Mouse (Mus musculus) neural tube, embryonic 12.5 days (tissue): ENCODE data around the gene Fgb. TPM values are rescaled to one million over a fixed set of nuclear protein-coding genes. Genes with fewer than 3 reads are reported as not detected.

Experiments used
- ATAC-seq: fragments of 200-750 bp; cut with Nextera tagmentation; 2 replicates; pipeline ENCODE4 v1.8.0; 2017; ENCODE audit warnings: low read depth, mild to moderate bottlenecking, moderate TSS enrichment, moderate library complexity; ENCODE audit not compliant: low FRiP score
- H3K27ac ChIP-seq: fragments of 300-500 bp; sonication (generic); 2 replicates; pipeline ENCODE4 v1.5.1; 2016
- H3K27me3 ChIP-seq: fragments of 300-500 bp; sonication (generic); replicated peaks from 2 replicates; pipeline ENCODE4 v1.6.1; 2016; ENCODE audit warnings: mild to moderate bottlenecking
- H3K36me3 ChIP-seq: fragments of 300-500 bp; sonication (generic); 2 replicates; pipeline ENCODE4 v1.6.1; 2016; ENCODE audit warnings: mild to moderate bottlenecking
- H3K4me1 ChIP-seq: fragments of 300-500 bp; sonication (generic); 2 replicates; pipeline ENCODE4 v1.6.1; 2016
- H3K4me2 ChIP-seq: fragments of 300-500 bp; sonication (generic); replicated peaks from 2 replicates; pipeline ENCODE4 v1.6.1; 2016; ENCODE audit warnings: mild to moderate bottlenecking
- H3K4me3 ChIP-seq: fragments of 300-500 bp; sonication (generic); 2 replicates; pipeline ENCODE4 v1.5.1; 2016
- H3K9ac ChIP-seq: fragments of 300-500 bp; sonication (generic); 2 replicates; pipeline ENCODE4 v1.6.1; 2016; ENCODE audit warnings: mild to moderate bottlenecking
- H3K9me3 ChIP-seq: fragments of 300-500 bp; sonication (generic); 2 replicates; pipeline ENCODE4 v1.6.1; 2016; ENCODE audit warnings: mild to moderate bottlenecking
- WGBS: fragments of 180-500 bp; shearing (Covaris S2); methylation state at CpG from one replicate; pipeline ENCODE4 v1.1.7; 2016; 5-methylcytosine and 5-hydroxymethylcytosine counted together
- polyA plus RNA-seq: library from polyadenylated mRNA; unstranded; fragments of >200 nt; fragmentation: Nextera tagmentation; extraction: Ambion mirVana; gene quantifications from 2 replicates; pipeline ENCODE4 v1.2.1, GENCODE M21; 2016

The Fgb gene
- polyA plus RNA-seq, 1 experiment from 2014 or later = not detected

GRCm38 (mm10) chr3:83002191-83002590 lies 47.5 kb downstream of the Fgb start:
- WGBS = 4% methylated on average over 2 of the region's 2 CpGs
- H3K27ac ChIP-seq = no peak overlapping the region
- no peak overlapping the region for H3K9ac ChIP-seq
- no peak overlapping the region for H3K4me2 ChIP-seq
- H3K4me1 ChIP-seq = no peaks in the 10 kb centered on the region
- H3K27me3 ChIP-seq = no peaks in the 10 kb centered on the region
- no peaks in the 10 kb centered on the region for H3K36me3 ChIP-seq
- H3K9me3 ChIP-seq = no peaks in the 10 kb centered on the region
- no peak; the same call in 1 of the 2 replicates for ATAC-seq
- no peak overlapping the region for H3K4me3 ChIP-seq

DNA sequence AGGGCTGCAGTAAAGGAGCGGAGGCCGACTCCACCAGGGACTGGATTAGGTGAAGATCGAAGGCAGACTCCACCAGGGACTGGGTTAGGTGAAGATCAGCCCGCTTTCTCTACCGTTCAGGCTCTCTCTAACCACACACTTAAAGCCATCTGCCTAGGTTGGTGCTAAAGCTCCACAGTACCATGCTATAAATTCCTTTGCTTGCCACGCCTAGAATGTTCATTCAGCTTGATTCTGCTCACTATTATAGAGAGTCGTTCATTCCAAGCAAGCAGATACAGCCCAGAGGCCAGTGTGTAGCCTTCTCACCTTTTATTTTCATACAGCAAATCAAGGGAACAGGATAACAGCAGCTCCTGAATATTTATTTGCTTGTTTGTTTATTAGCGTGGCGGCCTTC lies 49.7 kb downstream of the Fgb start:
- peaks cover 6% of the 10 kb centered on the region; the same call in 1 of the 2 replicates for H3K4me1 ChIP-seq
- H3K4me3 ChIP-seq = no peak overlapping the region
- no peak for ATAC-seq
- no peaks in the 10 kb centered on the region for H3K36me3 ChIP-seq
- no peak overlapping the region for H3K9ac ChIP-seq
- 66% methylated on average over 9 of the region's 9 CpGs for WGBS
- H3K27me3 ChIP-seq = no peaks in the 10 kb centered on the region; the same call in 1 of the 2 replicates
- H3K4me2 ChIP-seq = no peak overlapping the region
- no peak overlapping the region for H3K27ac ChIP-seq
- H3K9me3 ChIP-seq = no peaks in the 10 kb centered on the region

GRCm38 (mm10) chr3:82998772-82999463 lies 50.7 kb downstream of the Fgb start:
- peaks cover 8% of the 10 kb centered on the region; the same call in 1 of the 2 replicates for H3K4me1 ChIP-seq
- peak; percentile 86 for ATAC-seq
- no peaks in the 10 kb centered on the region for H3K36me3 ChIP-seq
- H3K27ac ChIP-seq = no peak overlapping the region
- H3K4me2 ChIP-seq = no peak overlapping the region
- H3K27me3 ChIP-seq = no peaks in the 10 kb centered on the region; the same call in 1 of the 2 replicates
- no peak overlapping the region for H3K4me3 ChIP-seq
- no peaks in the 10 kb centered on the region for H3K9me3 ChIP-seq
- H3K9ac ChIP-seq = no peak overlapping the region
- WGBS = 33% methylated on average over 8 of the region's 8 CpGs

- no peak overlapping the region for H3K9ac ChIP-seq
- WGBS = 66% methylated on average over 3 of the region's 3 CpGs
- no peaks in the 10 kb centered on the region for H3K36me3 ChIP-seq
- H3K4me2 ChIP-seq = no peak overlapping the region
- no peaks in the 10 kb centered on the region; the same call in 1 of the 2 replicates for H3K27me3 ChIP-seq
- peaks cover 8% of the 10 kb centered on the region; the same call in 1 of the 2 replicates for H3K4me1 ChIP-seq
- no peak overlapping the region for H3K4me3 ChIP-seq
- ATAC-seq = no peak
- H3K27ac ChIP-seq = no peak overlapping the region
- H3K9me3 ChIP-seq = no peaks in the 10 kb centered on the region
Observed at GRCm38 (mm10) chr3:82996656-82997055, 53.0 kb downstream of the Fgb start.

DNA sequence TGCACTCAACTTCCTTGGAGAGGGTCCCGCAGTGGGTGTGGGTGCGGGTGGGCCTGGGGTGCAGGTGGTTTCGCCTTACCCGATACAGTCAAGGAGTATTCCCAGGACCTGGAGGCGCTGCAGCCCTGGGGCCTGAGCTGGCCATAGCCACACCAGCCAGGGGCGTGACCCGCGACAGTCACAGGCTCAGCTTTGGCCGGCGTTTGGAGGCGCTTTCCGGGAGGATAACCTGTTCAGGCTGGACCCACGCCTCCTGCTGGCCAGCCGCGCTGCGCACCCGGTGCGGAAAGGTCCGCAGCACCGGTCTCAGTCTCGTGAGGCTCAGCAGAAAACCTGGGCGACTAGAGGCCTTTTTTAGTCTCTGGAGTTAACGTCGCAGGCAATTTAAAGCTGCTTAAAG lies 54.3 kb downstream of the Fgb start:
- H3K27ac ChIP-seq = no peak overlapping the region
- no peaks in the 10 kb centered on the region for H3K36me3 ChIP-seq
- WGBS = 2% methylated on average over 24 of the region's 24 CpGs
- no peaks in the 10 kb centered on the region; the same call in 1 of the 2 replicates for H3K27me3 ChIP-seq
- H3K4me1 ChIP-seq = peaks cover 8% of the 10 kb centered on the region; the same call in 1 of the 2 replicates
- ATAC-seq = peak; percentile 65
- 0 out of 2 replicates have a peak overlapping the region, but pooled peaks have one; percentile 35 for H3K9ac ChIP-seq
- peak overlapping the region; percentile 66 for H3K4me2 ChIP-seq
- H3K4me3 ChIP-seq = peak overlapping the region; percentile 29; the same call in 1 of the 2 replicates
- H3K9me3 ChIP-seq = no peaks in the 10 kb centered on the region

- Histone ChIP-seq H3K4me3 (no peak overlapping the region), H3K9me3 (no peaks in the 10 kb centered on the region), H3K27ac (no peak overlapping the region), H3K27me3 (no peaks in the 10 kb centered on the region; the same call in 1 of the 2 replicates), H3K4me2 (no peak overlapping the region), H3K9ac (no peak overlapping the region), H3K4me1 (peaks cover 8% of the 10 kb centered on the region; the same call in 1 of the 2 replicates), H3K36me3 (no peaks in the 10 kb centered on the region)
- no peak for ATAC-seq
- 84% methylated on average over 6 of the region's 6 CpGs for WGBS
Observed at GRCm38 (mm10) chr3:82992956-82993355, 56.7 kb downstream of the Fgb start.

DNA sequence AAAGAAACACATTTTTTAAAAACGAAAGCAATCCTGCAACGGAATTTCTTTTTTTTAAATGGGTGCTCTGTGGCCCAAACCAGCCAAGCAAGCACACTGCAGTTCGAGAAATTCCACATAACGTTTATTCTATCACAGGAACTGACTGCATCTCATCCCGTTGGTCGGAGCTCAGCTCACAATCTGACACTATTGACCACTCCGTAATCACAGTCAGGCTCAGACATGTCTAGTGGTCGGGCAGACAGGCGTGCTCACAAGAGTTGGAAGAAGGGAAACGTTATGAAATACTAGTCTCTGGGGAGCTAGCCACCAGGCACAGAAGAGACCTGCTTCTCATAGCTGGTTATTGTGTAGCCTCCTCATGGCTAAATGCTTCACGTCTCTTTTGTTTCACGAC lies 57.7 kb downstream of the Fgb start:
- no peaks in the 10 kb centered on the region for H3K9me3 ChIP-seq
- peaks cover 8% of the 10 kb centered on the region; the same call in 1 of the 2 replicates for H3K4me1 ChIP-seq
- WGBS = 83% methylated on average over 12 of the region's 12 CpGs
- no peak overlapping the region for H3K4me2 ChIP-seq
- H3K27ac ChIP-seq = no peak overlapping the region
- no peaks in the 10 kb centered on the region for H3K36me3 ChIP-seq
- no peak for ATAC-seq
- H3K4me3 ChIP-seq = no peak overlapping the region
- H3K27me3 ChIP-seq = no peaks in the 10 kb centered on the region; the same call in 1 of the 2 replicates
- H3K9ac ChIP-seq = no peak overlapping the region

Other genes starting within 250 kb of the Fgb start
- gene Rbm46, start 173.4 kb downstream of the Fgb start, polyA plus RNA-seq = 2.0 and 2.2 TPM in 2 replicates
- gene Lrat, start 145.9 kb downstream of the Fgb start, polyA plus RNA-seq = 0.05 TPM in 1 of 2 replicates, not detected in the other
- gene Fgg, start 42.1 kb downstream of the Fgb start, polyA plus RNA-seq = 0.19 TPM in 1 of 2 replicates, not detected in the other
- 0.14 and 0.15 TPM in 2 replicates for gene Fga, start 23.8 kb downstream of the Fgb start, polyA plus RNA-seq
- 113 and 118 TPM in 2 replicates for gene Plrg1, start 5.7 kb upstream of the Fgb start, polyA plus RNA-seq
- 1.00 and 1.1 TPM in 2 replicates for gene Dchs2, start 78.1 kb upstream of the Fgb start, polyA plus RNA-seq